Mouse (Mus musculus) kidney, adult 11 months (tissue): ENCODE results near the gene Taf1c.
A peak's percentile ranks its signal among the peaks of the same experiment; 100 is the strongest.

Source experiments
- DNase-seq: peaks from one replicate; pipeline ENCODE4 v3.0.0; 2022

The Taf1c gene

GRCm38 (mm10) chr8:119569881-119570280 lies 35.1 kb downstream of the Taf1c start:
- no peak for DNase-seq

- no peak for DNase-seq
Measured at GRCm38 (mm10) chr8:119568951-119569350, 36.1 kb downstream of the Taf1c start.

GRCm38 (mm10) chr8:119568251-119568650 lies 36.8 kb downstream of the Taf1c start:
- DNase-seq: peak; percentile 33

- no peak for DNase-seq
Measured at GRCm38 (mm10) chr8:119566367-119566766, 38.7 kb downstream of the Taf1c start.

GRCm38 (mm10) chr8:119563849-119564251 lies 41.2 kb downstream of the Taf1c start:
- no peak for DNase-seq

- DNase-seq: peak; percentile 22
Measured at GRCm38 (mm10) chr8:119559402-119559720, 45.7 kb downstream of the Taf1c start.

GRCm38 (mm10) chr8:119558603-119559401 lies 46.2 kb downstream of the Taf1c start, which contains the start of gene Mbtps1:
TSS of gene Mbtps1 (minus strand) at chr8:119558735.
- peak; percentile 97 for DNase-seq

- peak; percentile 28 for DNase-seq
Measured at GRCm38 (mm10) chr8:119557821-119558602, 47.0 kb downstream of the Taf1c start.

GRCm38 (mm10) chr8:119557132-119557531 lies 47.9 kb downstream of the Taf1c start:
- DNase-seq: no peak

- peak; percentile 23 for DNase-seq
Measured at GRCm38 (mm10) chr8:119555861-119556260, 49.2 kb downstream of the Taf1c start.

- no peak for DNase-seq
Measured at GRCm38 (mm10) chr8:119552967-119553366, 52.1 kb downstream of the Taf1c start.

- DNase-seq: no peak
Measured at GRCm38 (mm10) chr8:119548560-119549113, 56.4 kb downstream of the Taf1c start.
